Mouse (Mus musculus) hindlimb bud, embryonic 11.5 days (tissue): ENCODE data around the gene Oxld1.

Source experiments
- DNase-seq: peaks from one replicate; pipeline ENCODE4 v3.0.0-alpha.2; 2012; ENCODE audit warnings: low read depth, low spot score; ENCODE audit errors: extremely low spot score

Gene Oxld1

DNA sequence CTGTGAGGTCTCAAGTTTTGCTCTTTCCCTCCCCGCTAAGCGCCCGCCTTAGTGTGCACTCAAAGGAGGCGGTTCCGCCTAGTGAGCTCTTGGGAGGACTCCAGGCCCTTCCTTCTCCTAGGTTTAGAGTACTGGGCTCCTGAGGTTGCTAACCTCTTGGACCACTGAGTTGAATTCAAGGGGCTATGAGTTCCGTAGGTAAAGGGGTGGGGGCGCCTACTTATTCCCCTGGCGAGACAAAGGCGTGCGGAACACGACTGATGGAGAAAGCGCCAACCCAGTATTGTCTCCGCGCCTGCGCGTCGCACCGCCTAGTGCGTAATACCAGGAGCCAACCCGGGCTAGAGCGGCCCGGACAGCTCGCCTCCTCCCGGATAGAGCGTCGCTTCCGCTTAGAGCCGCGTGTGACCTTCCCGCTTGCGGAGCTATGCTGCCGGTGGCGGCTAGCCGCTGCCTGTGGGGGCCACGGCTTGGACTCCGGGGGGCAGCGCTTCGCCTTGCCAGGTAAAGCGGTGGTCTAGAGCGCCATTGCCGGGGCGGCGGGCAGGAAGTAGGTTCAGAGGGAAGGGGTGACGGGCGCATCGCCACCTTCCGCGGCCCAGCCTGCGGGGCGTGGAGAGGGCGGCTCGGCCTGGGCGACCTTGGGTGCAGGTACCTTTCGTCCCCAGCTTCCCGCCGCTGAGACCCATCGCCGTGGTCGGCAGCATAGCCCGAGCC lies 26.6 kb upstream of the Oxld1 start, which contains the start of gene Mrpl12:
TSS of gene Mrpl12 (plus strand) at position 349 of the 717 bp plus-strand sequence.
- DNase-seq: peak; percentile 87

DNA sequence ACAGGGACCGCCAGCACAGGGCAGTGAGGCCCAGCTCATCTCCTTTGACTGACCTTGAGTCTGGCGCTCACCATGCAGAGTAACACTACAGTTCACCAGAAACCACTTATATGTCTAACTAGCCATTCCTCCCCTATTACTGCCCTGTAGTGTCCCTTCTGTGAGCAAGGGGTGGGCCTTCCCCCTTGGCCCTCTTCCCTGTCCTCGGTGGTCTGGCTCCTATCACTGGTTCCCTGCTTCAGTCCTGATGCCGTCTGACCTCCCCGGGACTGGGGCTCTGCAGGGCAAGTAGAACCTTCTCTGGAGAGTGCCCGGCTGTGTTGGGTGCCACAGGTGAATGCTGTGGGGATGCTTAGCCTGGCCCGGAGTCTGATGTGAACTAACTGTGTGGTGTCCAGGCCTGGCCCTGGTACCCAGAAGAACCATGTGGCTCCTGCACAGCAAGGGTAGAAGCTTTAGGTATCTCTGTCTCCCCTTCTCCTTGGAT lies 25.6 kb upstream of the Oxld1 start:
- no peak for DNase-seq

DNA sequence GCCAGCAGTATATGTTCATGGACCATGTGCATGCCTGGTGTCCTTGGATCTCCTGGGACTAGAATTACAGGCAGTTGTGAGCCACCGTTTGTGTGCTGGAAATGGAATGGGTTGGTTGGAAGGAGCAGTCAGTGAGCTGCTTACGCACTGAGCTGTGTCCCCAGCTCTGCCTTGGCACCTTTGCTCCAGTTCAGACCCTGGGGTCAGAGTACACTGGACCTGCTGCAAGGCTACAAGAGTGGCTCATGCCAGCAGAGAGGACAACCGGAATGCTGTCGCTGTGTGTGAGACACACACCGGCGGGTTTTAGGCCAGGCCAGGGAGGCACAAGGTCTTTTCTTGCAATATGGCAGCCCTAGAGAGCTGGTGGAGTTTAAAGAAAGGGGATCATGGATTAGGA lies 14.2 kb upstream of the Oxld1 start:
- no peak for DNase-seq

DNA sequence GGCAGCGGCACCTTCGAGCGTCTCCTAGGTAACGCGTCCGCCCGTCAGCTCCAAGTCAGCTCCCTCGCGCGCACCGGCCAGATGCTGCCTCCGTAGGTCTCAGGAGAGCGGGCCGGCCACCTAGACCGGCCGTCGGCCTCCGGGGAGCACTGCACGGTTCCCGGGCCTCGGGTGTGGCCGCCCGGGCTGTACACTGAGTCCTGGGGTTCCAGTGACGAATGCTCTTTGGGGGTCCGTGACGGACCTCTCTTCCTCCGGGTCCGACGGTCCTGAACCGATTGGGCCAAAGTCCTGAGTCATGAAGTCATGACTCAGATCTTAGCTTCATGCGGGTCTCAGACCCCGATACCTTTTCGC lies 9.8 kb upstream of the Oxld1 start:
- no peak for DNase-seq

DNA sequence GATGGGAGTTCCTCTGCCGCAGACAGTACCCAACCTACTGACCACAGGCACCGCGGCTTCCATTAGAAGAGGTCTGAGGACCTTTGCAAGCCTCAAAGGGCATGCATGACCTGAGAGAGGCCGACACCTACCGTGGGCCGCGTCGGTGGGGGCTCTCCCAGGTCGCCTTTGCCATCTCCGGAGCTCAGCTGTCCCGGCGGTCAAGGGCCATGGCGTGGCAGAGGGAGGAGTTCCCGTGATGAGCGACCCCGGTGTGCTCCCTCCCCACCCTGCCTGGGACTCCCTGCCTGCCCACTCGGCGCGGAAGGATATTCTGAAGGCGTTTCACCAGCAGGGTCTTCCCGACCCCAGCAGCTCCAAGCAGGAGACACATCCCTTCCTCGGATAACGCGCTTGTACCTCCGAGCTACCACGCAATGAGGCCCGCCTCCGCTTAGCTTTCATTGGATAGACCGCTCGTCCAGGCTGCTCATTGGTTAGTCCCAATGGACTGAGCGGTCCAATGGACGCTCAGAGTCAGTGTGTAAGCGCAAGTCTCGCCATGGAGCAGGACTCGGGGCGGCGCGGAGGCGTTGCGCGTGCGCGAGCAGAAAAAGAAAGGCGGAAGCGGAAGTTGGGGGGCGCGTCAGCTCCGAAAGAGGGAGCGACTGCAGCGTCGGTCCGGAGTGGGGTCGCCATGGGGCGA lies 9.3 kb upstream of the Oxld1 start, which contains the start of gene Arl16:
TSS of gene Arl16 (minus strand) at position 557 of the 685 bp plus-strand sequence.
- peak; percentile 96 for DNase-seq

DNA sequence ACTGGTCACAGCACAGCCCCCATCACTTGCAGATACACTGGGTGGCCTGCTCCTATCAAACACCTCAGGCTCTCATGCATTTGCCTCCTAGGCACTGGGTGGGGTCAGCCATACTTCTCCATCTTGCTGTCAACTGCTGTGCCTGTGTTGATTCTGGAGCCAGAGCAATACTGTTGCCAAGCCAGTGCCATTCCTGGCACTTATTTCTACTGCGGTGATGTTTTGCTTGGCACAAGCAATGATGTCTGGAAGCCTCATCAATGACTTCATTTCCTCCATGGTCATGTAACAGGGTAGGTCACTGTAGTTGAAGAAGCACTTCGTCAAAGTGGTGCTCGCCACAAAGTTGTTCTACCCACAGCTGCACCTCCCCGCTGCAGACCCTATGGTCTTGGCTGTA lies 7.7 kb upstream of the Oxld1 start:
- DNase-seq: no peak

DNA sequence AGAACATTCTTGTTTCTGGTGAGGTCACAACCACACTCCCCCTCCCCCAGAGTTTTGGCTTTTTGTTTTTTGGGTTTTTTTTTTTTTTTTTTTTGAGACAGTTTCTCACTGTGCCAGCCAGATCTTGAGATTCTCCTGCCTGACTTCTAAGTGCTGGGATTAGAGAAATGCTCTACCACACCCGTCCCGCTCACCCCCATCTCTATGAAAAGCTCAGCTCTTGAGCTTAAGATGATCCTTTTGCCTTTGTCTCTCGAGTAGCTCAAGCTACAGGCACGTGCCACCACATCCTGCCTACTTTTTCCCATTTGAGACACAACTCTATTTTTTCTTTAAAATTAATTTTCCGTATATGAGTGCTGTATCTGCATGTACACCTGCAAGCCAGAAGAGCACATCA lies 6.5 kb upstream of the Oxld1 start:
- DNase-seq: no peak

DNA sequence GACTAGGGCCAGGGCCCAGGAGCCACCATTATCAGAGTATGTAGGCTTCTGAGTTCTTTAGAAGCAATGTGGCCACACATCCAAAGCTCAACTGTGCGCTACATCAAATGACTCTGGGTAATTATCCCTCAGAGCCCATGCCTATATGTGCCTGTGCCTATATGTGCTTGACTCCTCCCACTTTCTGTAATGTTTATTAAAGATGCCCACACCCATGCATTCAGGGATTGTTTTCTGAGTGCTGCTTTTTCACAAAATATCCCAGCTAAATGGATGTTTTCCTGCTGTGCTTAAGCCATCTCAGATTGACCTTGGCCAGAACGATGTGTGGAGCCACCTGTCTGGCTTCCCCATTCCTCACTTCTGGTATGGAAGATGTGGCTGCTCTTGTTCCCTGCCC lies 5.7 kb upstream of the Oxld1 start:
- no peak for DNase-seq

DNA sequence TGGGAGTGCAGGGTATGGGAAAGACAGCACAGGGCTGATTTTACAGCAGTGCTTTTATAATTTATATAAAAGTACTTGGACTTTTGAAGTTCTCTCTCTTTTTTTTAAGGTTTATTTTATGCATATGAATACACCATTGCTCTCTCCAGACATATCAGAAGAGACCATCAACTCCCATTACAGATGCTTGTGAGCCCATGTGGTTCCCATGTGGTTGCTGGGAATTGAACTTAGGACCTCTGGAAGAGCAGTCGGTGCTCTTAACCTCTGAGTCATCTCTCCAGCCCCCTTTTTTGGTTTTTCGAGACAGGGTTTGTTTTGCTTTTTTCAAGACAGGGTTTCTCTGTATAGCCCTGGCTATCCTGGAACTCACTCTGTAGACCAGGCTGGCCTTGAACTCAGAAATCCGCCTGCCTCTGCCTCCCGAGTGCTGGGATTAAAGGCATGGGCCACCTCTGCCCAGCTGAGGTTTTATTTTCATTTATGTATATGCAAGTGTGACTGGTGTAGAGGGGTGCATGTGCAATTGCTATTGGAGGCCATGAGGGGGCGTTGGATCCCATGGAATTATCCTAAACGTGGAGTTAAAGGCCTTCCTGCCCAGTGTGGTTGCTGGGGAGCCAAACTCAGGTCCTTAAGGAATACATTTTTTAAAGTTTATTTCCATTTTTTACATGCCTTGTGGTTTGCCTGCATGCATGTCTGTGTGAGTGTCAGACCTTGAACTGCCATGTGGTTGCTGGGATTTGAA lies 1.2 kb upstream of the Oxld1 start:
- DNase-seq: no peak

DNA sequence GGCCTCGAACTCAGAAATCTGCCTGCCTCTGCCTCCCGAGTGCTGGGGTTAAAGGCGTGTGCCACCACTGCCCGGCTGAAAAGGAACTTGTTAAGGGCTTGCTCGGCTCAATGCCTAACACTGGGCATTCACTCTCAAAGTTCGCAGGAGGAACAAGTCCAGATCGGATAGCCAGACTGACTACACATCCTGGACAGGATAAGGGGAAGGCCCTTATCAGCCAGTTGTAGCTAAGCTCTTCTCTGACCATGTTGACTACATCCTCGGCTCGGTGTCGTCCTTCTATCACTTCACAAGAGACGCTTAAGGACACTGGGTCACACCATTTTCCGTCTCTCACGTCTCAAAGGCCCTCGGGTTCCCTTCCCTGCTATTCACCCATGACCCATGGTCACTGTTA lies 498 bp downstream of the Oxld1 start:
- DNase-seq: no peak

DNA sequence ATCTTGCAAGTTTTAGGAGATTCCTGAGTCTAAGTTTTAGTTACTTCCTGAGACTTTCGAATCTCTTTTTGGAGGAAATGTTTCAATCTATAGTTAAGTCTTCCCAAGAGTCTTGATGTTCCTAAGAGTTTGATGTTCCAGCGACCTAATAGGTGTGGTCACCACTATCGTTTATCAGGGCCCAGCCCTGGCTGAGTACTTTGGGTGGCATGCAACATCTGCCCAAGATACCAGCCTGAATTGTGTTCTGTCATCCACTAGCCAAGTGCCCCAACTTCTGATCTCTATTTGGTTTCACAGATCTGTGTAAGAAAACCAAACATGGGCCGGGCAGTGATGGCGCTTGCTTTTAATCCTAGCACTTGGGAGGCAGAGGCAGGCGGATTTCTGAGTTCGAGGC lies 2.5 kb downstream of the Oxld1 start:
- no peak for DNase-seq

DNA sequence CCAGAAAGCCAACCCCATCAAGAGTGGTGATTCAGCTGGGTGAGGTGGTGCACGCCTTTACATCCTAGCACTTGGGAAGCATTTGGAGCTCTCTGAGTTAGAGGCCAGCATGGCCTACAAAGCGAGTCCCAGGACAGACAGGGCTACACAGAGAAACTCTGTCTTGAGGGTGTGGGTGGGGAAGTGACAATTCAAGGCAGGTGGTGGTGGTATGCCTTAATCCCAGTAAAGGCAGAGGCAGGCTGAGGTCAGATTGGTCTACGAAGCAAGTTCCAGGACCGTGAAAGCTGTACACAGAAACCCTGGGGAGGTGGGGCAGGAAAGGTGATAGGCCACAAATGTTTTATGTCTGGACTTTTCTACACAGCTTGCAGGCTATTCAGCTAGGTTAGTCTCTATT lies 2.9 kb downstream of the Oxld1 start:
- no peak for DNase-seq

DNA sequence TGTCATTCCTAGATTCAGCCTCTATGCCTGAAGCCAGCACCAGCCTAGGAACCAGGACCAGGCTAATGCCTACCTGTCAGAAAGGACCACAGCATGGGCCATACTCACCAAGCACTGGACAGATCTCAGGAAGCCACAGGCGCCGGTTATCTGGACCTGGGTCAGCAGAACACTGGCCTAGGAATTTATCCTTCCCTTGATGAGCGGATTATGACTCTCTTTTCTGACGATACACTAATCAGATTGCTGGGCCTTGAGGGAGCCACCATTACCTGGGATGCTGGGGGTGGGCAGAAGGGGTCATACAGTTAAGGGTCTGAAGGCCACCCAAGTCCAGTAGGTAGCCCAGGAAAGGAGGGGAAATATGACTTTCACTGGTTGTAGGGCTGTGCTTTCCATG lies 4.6 kb downstream of the Oxld1 start, which contains the start of gene Pde6g:
TSS of gene Pde6g (minus strand) at position 195 of the 400 bp plus-strand sequence.
- DNase-seq: no peak

DNA sequence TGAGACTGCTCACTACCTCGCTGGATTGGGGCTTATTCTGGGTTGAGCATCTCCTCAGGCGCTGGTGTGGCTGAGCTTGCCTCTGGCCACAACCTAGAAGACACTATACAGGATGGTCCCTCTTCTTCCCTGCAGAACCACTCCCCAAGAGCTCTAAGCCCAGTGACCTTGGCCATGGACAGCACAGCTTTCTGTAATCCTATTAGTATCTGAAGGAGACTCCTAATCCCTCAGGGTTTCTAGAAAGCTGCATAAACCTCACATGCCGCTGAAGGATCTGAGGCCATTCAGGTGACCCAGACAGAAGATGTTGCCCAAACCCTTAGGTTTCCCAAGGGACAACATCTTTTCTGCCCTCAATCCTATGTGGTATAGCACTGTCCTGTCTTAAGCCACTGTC lies 5.6 kb downstream of the Oxld1 start:
- DNase-seq: no peak

DNA sequence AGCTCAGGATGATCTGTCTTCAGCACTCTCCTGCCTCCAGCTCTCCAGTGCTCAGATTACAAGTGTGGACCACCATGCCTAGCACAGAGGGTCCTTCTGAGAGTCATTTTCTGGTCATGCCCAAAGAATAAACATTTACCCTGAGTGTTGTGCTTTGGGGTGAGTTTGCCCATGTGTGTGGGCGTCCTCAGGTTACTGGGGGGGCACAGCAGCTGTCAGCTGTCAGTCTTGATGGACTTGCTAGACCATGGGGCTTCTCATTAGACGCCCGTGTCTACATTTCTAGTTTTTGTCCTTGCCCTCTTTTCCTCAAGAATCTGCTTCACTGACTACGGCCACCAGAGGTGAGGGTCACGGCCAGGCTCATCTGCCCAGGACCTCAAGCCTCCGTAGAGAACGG lies 10.7 kb downstream of the Oxld1 start:
- no peak for DNase-seq

DNA sequence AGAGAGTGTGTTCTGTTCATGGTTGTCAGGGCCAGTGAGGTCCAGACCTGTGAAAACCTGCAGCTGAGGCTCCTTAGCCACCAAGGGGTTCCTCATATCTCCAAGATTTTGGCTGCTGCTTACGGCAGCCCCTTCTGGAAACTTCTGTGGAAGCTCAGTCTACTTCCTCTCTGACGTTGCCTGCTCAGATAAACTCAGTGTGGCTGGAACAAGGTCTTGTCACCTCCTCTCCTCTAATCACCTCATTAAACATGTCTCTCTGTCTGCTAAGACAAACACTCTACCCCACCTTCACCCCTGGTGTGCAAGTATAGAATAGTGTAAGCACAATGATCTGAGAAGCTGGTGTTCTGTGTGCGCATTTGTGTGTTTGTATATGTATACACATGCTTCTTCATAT lies 12.4 kb downstream of the Oxld1 start:
- DNase-seq: no peak

DNA sequence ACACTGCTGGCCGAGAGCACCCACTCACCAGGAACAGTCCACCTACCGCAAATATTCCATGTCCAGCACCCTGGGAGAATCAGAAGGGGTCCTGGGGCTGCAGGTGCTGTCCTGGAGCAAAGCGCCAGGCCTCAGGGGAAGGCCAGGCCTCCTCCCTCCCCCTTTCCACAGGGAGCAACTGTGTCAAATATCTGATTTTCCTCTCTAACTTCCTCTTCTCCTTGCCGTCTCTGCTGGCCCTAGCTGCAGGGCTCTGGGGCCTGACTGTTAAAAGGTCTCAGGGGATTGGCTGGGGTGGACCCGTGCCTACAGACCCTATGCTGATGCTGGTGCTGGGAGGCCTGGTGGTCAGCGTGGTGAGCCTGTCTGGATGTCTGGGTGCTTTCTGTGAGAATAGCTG lies 13.8 kb downstream of the Oxld1 start:
- no peak for DNase-seq

DNA sequence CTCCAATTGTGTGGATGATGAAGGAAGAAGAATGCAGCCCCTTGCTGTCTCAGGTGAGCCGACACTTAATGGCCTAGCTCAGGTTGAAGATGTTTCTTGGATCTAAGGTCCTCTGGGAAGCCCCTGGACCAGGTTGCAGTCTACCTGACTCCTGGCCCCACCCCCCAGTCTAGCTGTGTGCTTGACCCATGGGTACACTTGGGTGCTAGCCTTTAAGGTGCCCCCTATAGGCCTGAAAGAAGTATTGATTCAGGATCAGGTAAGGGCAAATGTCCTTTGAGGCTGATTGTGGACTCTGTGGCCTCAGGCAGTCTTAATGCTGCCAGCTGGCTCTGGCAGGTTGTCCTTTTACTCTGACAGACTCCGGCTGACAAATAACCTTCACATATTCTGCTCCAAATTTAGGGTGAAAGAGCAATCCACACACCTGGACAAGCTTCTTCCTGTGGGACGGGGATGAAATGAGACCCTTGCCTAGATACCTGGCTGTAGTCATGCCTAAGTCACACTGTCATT lies 15.0 kb downstream of the Oxld1 start:
- no peak for DNase-seq

DNA sequence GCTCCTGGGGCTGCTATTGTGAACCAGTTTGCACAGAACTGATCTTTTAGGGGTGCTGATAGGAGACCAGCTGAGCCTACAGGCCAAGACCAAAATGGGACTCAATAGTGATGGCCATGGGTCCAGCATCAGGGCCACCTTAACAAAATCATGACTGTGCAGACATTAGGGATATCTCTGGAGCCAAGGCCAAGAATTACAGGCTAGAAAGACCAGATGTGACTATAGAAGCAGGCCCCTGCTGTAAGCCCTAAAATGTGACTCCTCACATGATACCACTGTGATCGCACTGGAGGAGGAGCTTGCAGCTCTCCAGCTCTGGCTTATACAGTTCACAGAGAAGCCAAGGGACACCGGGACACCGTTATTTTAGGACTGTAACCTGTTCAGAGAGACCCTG lies 15.5 kb downstream of the Oxld1 start, which contains the start of gene Tspan10:
TSS of gene Tspan10 (plus strand) at position 301 of the 400 bp plus-strand sequence.
- no peak for DNase-seq

DNA sequence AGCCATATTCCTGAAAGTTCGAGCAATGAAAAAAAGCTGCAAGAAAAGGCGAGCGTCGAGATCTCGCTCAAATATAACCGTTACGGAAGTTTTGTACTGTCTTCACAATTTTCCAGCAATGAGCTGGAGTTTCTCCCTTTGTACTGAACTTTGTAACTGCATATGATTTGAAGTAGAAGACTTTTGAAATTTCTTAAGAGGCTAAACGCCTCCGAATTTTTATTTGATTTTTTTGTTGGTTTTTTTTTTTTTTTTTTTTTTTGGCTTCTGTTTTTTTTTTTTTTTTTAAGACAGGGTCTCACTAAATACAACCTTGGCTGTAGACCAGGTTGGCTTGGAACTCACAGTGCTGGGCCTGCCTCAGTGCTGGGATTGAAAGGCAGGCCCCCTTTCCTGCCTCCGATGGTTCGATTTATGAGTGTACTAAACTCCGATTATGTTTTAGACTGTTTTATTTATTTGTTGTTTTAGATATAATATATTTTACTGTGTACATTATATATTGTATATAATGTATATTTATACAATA lies 19.9 kb downstream of the Oxld1 start:
- no peak for DNase-seq

DNA sequence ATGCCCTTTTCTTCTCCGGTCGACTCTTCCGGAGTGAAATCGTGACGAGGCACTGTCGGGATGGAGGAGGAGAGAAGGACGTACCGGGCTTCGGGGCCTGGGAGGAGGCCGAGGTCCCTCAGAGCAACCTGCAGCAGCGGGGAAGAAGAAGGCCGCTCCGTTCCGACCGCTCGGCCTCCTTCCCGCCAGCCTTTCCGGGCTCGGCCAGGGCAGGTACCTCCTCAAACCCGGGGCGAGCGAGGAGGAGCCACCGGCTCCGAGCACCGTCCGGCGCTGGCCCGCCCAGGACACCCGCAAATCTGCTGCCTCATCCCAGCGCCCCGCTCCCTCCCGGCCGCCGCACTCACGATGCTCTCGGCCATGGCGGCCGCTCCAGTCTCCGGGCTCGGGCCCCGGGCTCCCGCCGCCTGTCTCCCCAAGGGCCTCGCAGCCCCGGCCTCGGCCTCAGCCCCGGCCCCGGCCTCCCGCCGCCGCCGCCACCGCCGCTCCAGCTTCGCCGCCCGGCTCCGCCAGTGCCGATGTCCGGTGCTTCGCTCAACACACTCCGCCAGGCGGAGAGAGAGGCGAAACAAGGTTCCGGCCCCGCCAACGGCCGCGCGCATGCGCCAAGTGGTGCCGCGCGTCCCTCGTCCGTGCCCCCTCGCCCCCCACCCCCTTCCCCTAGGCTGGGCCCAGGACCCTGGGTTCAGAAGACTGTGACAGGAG lies 20.6 kb downstream of the Oxld1 start, which contains the start of gene Nploc4:
TSS of gene Nploc4 (minus strand) at position 557 of the 705 bp plus-strand sequence.
- DNase-seq: peak; percentile 57
